Mouse (Mus musculus) sigmoid colon, adult 10 weeks (tissue): Measurements from ENCODE around the gene Gm20671. TPM values are rescaled to one million over a fixed set of nuclear protein-coding genes. Genes with fewer than 3 reads are reported as not detected.

Source experiments
- polyA plus RNA-seq: library from polyadenylated mRNA; stranded (reverse); fragments of 350-450 nt; fragmentation: Illumina TruSeq; extraction: RNeasy Lipid Tissue Mini Kit (QIAGEN cat#74804); gene quantifications from one replicate; pipeline ENCODE4 v1.2.3, GENCODE M21; 2014; ENCODE audit warnings: low read depth, low replicate concordance

Gm20671 gene
- polyA plus RNA-seq, result not detected

GRCm38 (mm10) chr5:32827009-32827408 lies at the start of gene Gm20671:
Gm20671 (minus strand) TSS chr5:32827109.

GRCm38 (mm10) chr5:32863253-32864228 lies 36.6 kb upstream of the Gm20671 start, which contains the start of gene Depdc5:
Depdc5 (plus strand) TSS chr5:32863701.

GRCm38 (mm10) chr5:32853731-32854507 lies 27.0 kb upstream of the Gm20671 start, which contains the start of gene Prr14l:
Prr14l (minus strand) TSS chr5:32854256.

GRCm38 (mm10) chr5:32785313-32785915 lies 41.5 kb downstream of the Gm20671 start, which contains the start of gene Pisd:
Pisd (minus strand) TSS chr5:32785646.

Other genes with a start within 250 kb of the Gm20671 start
- gene Yes1, start 215.9 kb downstream of the Gm20671 start, polyA plus RNA-seq, result 158 TPM
- 14.4 TPM for gene Pisd, start 41.5 kb downstream of the Gm20671 start, polyA plus RNA-seq
- gene Prr14l, start 27.1 kb upstream of the Gm20671 start, polyA plus RNA-seq, result 18.9 TPM
- gene Depdc5, start 36.6 kb upstream of the Gm20671 start, polyA plus RNA-seq, result 44.0 TPM
- 579 TPM for gene Ywhah, start 191.7 kb upstream of the Gm20671 start, polyA plus RNA-seq